Mouse (Mus musculus) olfactory bulb, adult 2 months (tissue): Measurements from ENCODE around the gene Exoc6.

Experiments used
- CTCF ChIP-seq: fragments of 200-500 bp; IDR thresholded peaks from 2 replicates; pipeline ENCODE4 v1.5.1; 2012; ENCODE audit warnings: low read depth, mild to moderate bottlenecking, low read length, moderate library complexity; ENCODE audit not compliant: insufficient read depth
- POLR2A ChIP-seq: fragments of 200-500 bp; IDR thresholded peaks from 2 replicates; pipeline ENCODE4 v1.6.1; 2012; ENCODE audit warnings: mild to moderate bottlenecking, low read depth, low read length, moderate library complexity; ENCODE audit not compliant: insufficient read depth

GRCm38 (mm10) chr19:37546776-37547175 is 3.4 kb upstream of the Exoc6 start:
- TF ChIP-seq CTCF (no peak), POLR2A (no peak)
